Mouse (Mus musculus) ovary, adult 2 months (tissue): ENCODE results near the gene Vnn1. TPM values are rescaled to one million over a fixed set of nuclear protein-coding genes. Genes with fewer than 3 reads are reported as not detected.

Experiments used
- polyA plus RNA-seq: library from polyadenylated mRNA; depleted of rRNA; stranded (reverse); fragments of >200 nt; gene quantifications from 2 replicates; pipeline ENCODE4 v1.2.3, GENCODE M21; 2012; rRNA removed

Vnn1 gene
- polyA plus RNA-seq = 13.5 and 22.5 TPM in 2 replicates

GRCm38 (mm10) chr10:23894601-23895349 is at the start of gene Vnn1:
Gene Vnn1, plus strand, starts transcription at chr10:23894688.

GRCm38 (mm10) chr10:23851228-23851912 is 43.1 kb upstream of the Vnn1 start, which contains the start of gene Vnn3:
Gene Vnn3, plus strand, starts transcription at chr10:23851462.

GRCm38 (mm10) chr10:23920056-23920455 is 25.6 kb downstream of the Vnn1 start, which contains the start of gene Taar1:
Gene Taar1, plus strand, starts transcription at chr10:23920356.

GRCm38 (mm10) chr10:23938312-23938711 is 43.8 kb downstream of the Vnn1 start, which contains the start of gene Taar2:
Gene Taar2, plus strand, starts transcription at chr10:23938572.

DNA sequence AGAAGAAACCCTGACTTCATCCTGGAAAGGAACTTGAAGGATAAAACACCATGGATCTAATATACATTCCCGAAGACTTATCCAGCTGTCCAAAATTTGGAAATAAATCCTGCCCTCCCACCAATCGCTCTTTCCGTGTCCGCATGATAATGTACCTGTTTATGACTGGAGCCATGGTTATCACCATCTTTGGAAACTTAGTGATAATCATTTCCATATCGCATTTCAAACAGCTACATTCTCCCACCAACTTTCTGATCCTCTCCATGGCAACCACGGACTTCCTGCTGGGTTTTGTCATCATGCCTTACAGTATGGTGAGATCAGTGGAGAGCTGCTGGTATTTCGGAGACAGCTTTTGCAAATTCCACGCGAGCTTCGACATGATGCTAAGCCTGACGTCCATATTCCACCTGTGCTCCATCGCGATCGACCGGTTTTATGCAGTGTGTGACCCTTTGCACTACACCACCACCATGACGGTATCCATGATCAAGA is 55.1 kb downstream of the Vnn1 start, which contains the start of gene Taar3:
TSS of gene Taar3 (plus strand) at position 51 of the 498 bp plus-strand sequence.

Other genes starting within 250 kb of the Vnn1 start
- 2,181 and 2,376 TPM in 2 replicates for gene Rps12, start 107.4 kb upstream of the Vnn1 start, polyA plus RNA-seq
- gene Slc18b1, start 97.7 kb upstream of the Vnn1 start, polyA plus RNA-seq = 9.4 and 15.9 TPM in 2 replicates
- 0.96 and 1.1 TPM in 2 replicates for gene Vnn3, start 43.2 kb upstream of the Vnn1 start, polyA plus RNA-seq
- not detected in 2 replicates for gene Taar1, start 25.7 kb downstream of the Vnn1 start, polyA plus RNA-seq
- not detected in 2 replicates for gene Taar2, start 43.9 kb downstream of the Vnn1 start, polyA plus RNA-seq
- not detected in 2 replicates for gene Taar3, start 54.9 kb downstream of the Vnn1 start, polyA plus RNA-seq
- not detected in 2 replicates for gene Taar4, start 65.8 kb downstream of the Vnn1 start, polyA plus RNA-seq
- gene Taar5, start 76.0 kb downstream of the Vnn1 start, polyA plus RNA-seq = not detected in 2 replicates
- not detected in 2 replicates for gene Taar6, start 91.0 kb downstream of the Vnn1 start, polyA plus RNA-seq
- not detected in 2 replicates for gene Taar7a, start 98.8 kb downstream of the Vnn1 start, polyA plus RNA-seq
- gene Taar7b, start 105.3 kb downstream of the Vnn1 start, polyA plus RNA-seq = not detected in 2 replicates
- not detected in 2 replicates for gene Taar7d, start 132.5 kb downstream of the Vnn1 start, polyA plus RNA-seq
- gene Taar7e, start 142.9 kb downstream of the Vnn1 start, polyA plus RNA-seq = not detected in 2 replicates
- not detected in 2 replicates for gene Taar7f, start 154.8 kb downstream of the Vnn1 start, polyA plus RNA-seq
- not detected in 2 replicates for gene Taar8a, start 181.8 kb downstream of the Vnn1 start, polyA plus RNA-seq
- not detected in 2 replicates for gene Taar8b, start 197.6 kb downstream of the Vnn1 start, polyA plus RNA-seq
- not detected in 2 replicates for gene Taar8c, start 207.2 kb downstream of the Vnn1 start, polyA plus RNA-seq
- not detected in 2 replicates for gene Taar9, start 214.8 kb downstream of the Vnn1 start, polyA plus RNA-seq